Mouse (Mus musculus) gastrocnemius, postnatal 10 days (tissue): ENCODE measurements around the gene Fnbp1l. TPM values are rescaled to one million over a fixed set of nuclear protein-coding genes. Genes with fewer than 3 reads are reported as not detected.

ENCODE experiments used
- DNase-seq: peaks from one replicate; pipeline ENCODE4 v3.0.0; 2021; ENCODE audit warnings: mixed read lengths
- microRNA-seq, 2 experiments: library from miRNA; unstranded; fragments of <30 nt; microRNA quantifications; one replicate each; pipeline ENCODE4 v1.2.0; 2021
- total RNA-seq, 2 experiments: library from RNA; stranded (reverse); gene quantifications; 2 replicates each; pipeline ENCODE4 v1.2.3; 2021

Fnbp1l gene
- total RNA-seq, 2 experiments from 2014 or later, result 16.0 to 17.5 TPM

- no peak for DNase-seq
Measured at GRCm38 (mm10) chr3:122492872-122493615, 126.5 kb downstream of the Fnbp1l start.

DNA sequence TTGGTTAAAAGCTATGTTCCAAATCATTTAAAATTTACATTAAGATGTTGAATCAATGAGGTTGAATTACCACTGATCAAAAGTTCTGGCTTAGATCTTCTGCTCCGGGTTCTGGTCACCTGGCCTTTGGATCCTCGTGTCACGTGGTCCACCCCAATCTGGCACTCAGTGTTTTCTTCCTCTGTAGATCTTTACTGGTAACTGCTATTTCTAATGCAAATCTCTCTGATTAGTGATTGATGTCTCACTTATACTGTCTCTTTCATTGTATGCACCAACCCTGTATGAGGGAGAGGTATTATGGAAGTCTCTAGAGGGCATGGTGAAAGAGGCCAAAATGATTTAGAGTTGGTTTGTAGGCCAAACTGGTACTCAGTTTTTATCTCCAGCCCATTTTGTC is 127.5 kb downstream of the Fnbp1l start:
- no peak for DNase-seq

GRCm38 (mm10) chr3:122490574-122490973 is 128.9 kb downstream of the Fnbp1l start:
- no peak for DNase-seq

Small RNAs within 50 kb of the gene (microRNA-seq; reads per million reads assigned to microRNA genes)
- 0 reads per million in 2 experiments for gene Mir7657

Other genes with a start within 250 kb of the Fnbp1l start
- gene Pde5a, start 109.2 kb upstream of the Fnbp1l start, total RNA-seq, result 10 to 100 TPM; 11.0 to 12.9 TPM